Mouse (Mus musculus): ENCODE data around the gene E2f2. TPM values are rescaled to one million over a fixed set of nuclear protein-coding genes. Genes with fewer than 3 reads are reported as not detected.

Gene E2f2
- polyA plus RNA-seq, 1 experiment from 2014 or later, result 9.0 TPM

DNA sequence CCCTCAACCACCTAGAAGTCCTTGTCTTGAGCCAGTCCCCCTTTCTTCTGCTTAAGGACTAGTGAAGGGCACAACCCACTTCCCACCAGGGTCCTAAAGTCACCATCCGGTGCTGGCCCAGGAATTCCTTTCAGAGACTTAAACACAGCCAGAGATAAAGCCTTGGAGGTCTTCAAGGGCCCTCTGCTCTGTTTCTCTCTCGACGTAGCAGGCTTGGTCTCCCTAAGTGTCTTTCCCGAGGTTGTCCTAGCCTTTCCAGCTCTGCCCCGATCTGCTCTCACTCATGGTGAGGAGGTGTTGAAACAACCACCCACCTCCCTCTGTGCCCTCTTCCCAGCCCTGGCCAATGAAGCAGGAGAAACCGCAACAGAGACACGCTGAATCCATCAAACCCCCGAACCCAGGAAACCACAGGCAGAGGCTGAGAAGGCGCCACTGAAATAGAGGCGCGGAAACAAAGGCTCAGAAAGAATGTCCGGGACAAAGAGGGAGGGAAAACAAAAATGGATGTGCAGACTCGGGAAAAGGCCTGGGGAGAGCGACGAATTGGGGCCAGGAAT, 37.7 kb upstream of the E2f2 start:
- ATAC-seq (replicated peaks; ENCODE audit: low FRiP score), result no peak
- peak overlapping the region; percentile 90 for H3K27ac ChIP-seq (ENCODE audit: low read depth, low read length)
- peaks cover 47% of the 10 kb centered on the region for H3K27me3 ChIP-seq (replicated peaks; ENCODE audit: control insufficient read depth, insufficient read depth, low read length)
- peak overlapping the region; percentile 62 for H3K9ac ChIP-seq (ENCODE audit: low read depth, low read length)
- H3K36me3 ChIP-seq (ENCODE audit: control insufficient read depth, insufficient read depth, low read length), result no peaks in the 10 kb centered on the region
- H3K4me2 ChIP-seq, result peak overlapping the region; percentile 68
- no peaks in the 10 kb centered on the region for H3K9me3 ChIP-seq (ENCODE audit: control insufficient read depth, low read length)
- peak overlapping the region; percentile 41 for H3K4me3 ChIP-seq (ENCODE audit: low read depth, low read length)
- under 1% methylated on average over 15 of the region's 15 CpGs for WGBS
- DNase-seq (ENCODE audit: low spot score), result no peak
- peaks cover 12% of the 10 kb centered on the region for H3K4me1 ChIP-seq (replicated peaks; ENCODE audit: control insufficient read depth, insufficient read depth, low read length)

- peak overlapping the region; percentile 68 for H3K4me2 ChIP-seq
- H3K36me3 ChIP-seq (ENCODE audit: control insufficient read depth, insufficient read depth, low read length), result no peaks in the 10 kb centered on the region
- peak overlapping the region; percentile 41 for H3K4me3 ChIP-seq (ENCODE audit: low read depth, low read length)
- H3K9me3 ChIP-seq (ENCODE audit: control insufficient read depth, low read length), result no peaks in the 10 kb centered on the region
- no peak for ATAC-seq (replicated peaks; ENCODE audit: low FRiP score)
- DNase-seq (ENCODE audit: low spot score), result peak; percentile 54
- H3K27me3 ChIP-seq (replicated peaks; ENCODE audit: control insufficient read depth, insufficient read depth, low read length), result peaks cover 47% of the 10 kb centered on the region
- WGBS, result 3% methylated on average over 49 of the region's 50 CpGs
- H3K27ac ChIP-seq (ENCODE audit: low read depth, low read length), result peak overlapping the region; percentile 90
- peak overlapping the region; percentile 62 for H3K9ac ChIP-seq (ENCODE audit: low read depth, low read length)
- H3K4me1 ChIP-seq (replicated peaks; ENCODE audit: control insufficient read depth, insufficient read depth, low read length), result peaks cover 17% of the 10 kb centered on the region
Measured at GRCm38 (mm10) chr4:136134978-136135873, 37.0 kb upstream of the E2f2 start.

DNA sequence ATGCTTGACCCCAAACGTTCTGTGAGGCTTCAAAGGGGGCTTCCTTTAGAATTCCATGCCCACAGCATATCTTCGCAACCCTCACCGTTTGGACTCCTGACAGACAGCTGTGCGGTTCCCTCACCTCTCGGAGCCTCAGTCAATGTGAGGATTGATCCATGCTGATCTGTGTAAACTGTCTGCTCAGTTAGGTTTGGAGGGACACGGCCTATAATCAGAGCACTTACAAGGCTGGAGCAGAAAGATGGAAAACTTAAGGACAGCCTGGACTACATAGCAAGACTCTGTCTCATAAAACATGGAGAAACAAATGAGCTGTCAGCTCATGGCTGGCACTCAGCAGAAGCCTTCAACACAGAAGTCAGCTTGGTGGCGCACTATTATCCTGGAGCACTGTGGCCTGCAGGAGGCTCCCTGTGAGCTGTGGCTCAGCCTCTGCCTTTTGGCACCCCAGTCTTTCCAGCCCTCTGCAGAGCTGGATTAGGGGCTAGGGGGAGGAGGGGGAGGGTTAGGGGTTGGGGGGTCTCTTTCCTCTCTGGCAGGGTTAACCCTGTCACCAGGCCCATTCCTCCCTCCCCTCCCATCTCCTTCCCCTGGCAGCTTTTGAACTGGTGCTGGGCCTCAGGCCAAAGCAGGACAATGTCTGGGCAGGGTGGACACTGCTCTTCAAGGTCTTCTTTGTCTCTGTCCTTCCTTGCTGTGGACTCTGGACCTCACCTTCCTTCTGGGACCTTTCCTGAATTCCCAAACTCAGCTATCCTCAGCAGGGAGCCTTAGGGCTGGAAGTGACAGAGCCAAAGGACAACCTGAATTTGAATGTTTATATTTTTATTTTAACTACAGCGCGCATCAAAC, 36.1 kb upstream of the E2f2 start:
- H3K27ac ChIP-seq (ENCODE audit: low read depth, low read length), result peak overlapping the region; percentile 90
- H3K9ac ChIP-seq (ENCODE audit: low read depth, low read length), result no peak overlapping the region
- H3K4me1 ChIP-seq (replicated peaks; ENCODE audit: control insufficient read depth, insufficient read depth, low read length), result peaks cover 22% of the 10 kb centered on the region
- ATAC-seq (replicated peaks; ENCODE audit: low FRiP score) (no peak), DNase-seq (ENCODE audit: low spot score) (no peak)
- H3K4me2 ChIP-seq, result peak overlapping the region; percentile 68; the same call in 1 of the 2 replicates
- H3K36me3 ChIP-seq (ENCODE audit: control insufficient read depth, insufficient read depth, low read length), result no peaks in the 10 kb centered on the region
- WGBS, result 38% methylated on average over 9 of the region's 9 CpGs
- no peak overlapping the region for H3K4me3 ChIP-seq (ENCODE audit: low read depth, low read length)
- peaks cover 52% of the 10 kb centered on the region for H3K27me3 ChIP-seq (replicated peaks; ENCODE audit: control insufficient read depth, insufficient read depth, low read length)
- H3K9me3 ChIP-seq (ENCODE audit: control insufficient read depth, low read length), result no peaks in the 10 kb centered on the region

GRCm38 (mm10) chr4:136139326-136140110, 32.7 kb upstream of the E2f2 start:
- Histone ChIP-seq H3K27me3 (replicated peaks; ENCODE audit: control insufficient read depth, insufficient read depth, low read length) (peaks cover 69% of the 10 kb centered on the region), H3K4me1 (replicated peaks; ENCODE audit: control insufficient read depth, insufficient read depth, low read length) (peaks cover 43% of the 10 kb centered on the region), H3K9ac (ENCODE audit: low read depth, low read length) (no peak overlapping the region), H3K27ac (ENCODE audit: low read depth, low read length) (peak overlapping the region; percentile 40), H3K36me3 (ENCODE audit: control insufficient read depth, insufficient read depth, low read length) (no peaks in the 10 kb centered on the region), H3K4me3 (ENCODE audit: low read depth, low read length) (no peak overlapping the region), H3K4me2 (peak overlapping the region; percentile 46), H3K9me3 (ENCODE audit: control insufficient read depth, low read length) (no peaks in the 10 kb centered on the region)
- DNase-seq (ENCODE audit: low spot score) (no peak), ATAC-seq (replicated peaks; ENCODE audit: low FRiP score) (no peak)
- WGBS, result 53% methylated on average over 17 of the region's 17 CpGs

DNA sequence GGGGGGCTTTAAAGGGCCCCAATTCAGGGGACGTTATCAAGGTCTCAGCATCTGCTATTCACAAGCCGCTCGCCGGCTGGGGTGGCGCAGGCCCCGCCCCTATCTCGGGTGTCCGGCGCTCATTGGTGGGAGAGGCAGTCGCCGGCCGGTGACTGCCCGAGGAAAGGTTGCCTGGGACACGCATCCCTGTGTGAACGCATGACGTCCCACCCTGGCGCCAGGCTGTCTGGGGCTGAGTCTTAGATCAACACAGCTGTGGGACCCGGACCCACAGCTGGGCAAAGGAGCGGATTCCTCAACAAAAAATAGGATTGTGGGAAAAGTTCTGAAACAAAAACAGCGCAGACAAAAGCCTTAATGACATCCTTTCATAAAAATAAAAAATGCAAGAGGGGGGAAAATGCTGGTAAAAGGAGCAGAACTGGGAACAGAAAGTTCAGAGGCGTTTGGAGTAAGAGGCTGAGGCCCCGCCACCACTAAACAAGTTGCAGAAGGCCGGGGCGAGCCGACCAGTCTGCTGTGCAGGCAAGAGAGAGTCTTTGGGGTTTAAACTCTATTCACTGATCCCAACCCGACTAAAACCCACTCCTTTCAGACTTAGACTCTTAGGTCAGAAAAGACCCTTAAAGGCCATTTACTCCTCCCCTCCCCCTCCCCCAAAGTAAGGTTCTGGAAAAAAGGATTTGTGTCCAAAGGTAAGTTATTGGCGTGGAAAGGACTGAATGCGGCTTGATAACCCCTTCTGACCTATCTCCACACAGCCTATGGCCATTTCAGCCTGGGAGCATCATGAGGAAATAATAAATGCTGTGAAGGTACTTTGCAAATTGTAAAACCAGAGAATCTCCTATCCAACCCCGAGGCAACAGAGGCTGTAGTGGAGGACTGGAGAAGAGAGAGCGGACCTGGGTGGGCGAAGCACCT, 31.6 kb upstream of the E2f2 start:
- peak; percentile 72 for ATAC-seq (replicated peaks; ENCODE audit: low FRiP score)
- 9% methylated on average over 31 of the region's 31 CpGs for WGBS
- peaks cover 42% of the 10 kb centered on the region for H3K4me1 ChIP-seq (replicated peaks; ENCODE audit: control insufficient read depth, insufficient read depth, low read length)
- peak; percentile 89 for DNase-seq (ENCODE audit: low spot score)
- H3K4me3 ChIP-seq (ENCODE audit: low read depth, low read length), result no peak overlapping the region
- no peaks in the 10 kb centered on the region for H3K9me3 ChIP-seq (ENCODE audit: control insufficient read depth, low read length)
- H3K4me2 ChIP-seq, result peak overlapping the region; percentile 46
- peak overlapping the region; percentile 88 for H3K27ac ChIP-seq (ENCODE audit: low read depth, low read length)
- H3K27me3 ChIP-seq (replicated peaks; ENCODE audit: control insufficient read depth, insufficient read depth, low read length), result peaks cover 69% of the 10 kb centered on the region
- no peak overlapping the region; the same call in 1 of the 2 replicates for H3K9ac ChIP-seq (ENCODE audit: low read depth, low read length)
- no peaks in the 10 kb centered on the region for H3K36me3 ChIP-seq (ENCODE audit: control insufficient read depth, insufficient read depth, low read length)

GRCm38 (mm10) chr4:136142267-136143192, 29.7 kb upstream of the E2f2 start:
- H3K9me3 ChIP-seq (ENCODE audit: control insufficient read depth, low read length), result no peaks in the 10 kb centered on the region
- 27% methylated on average over 17 of the region's 17 CpGs for WGBS
- ATAC-seq (replicated peaks; ENCODE audit: low FRiP score), result no peak
- no peak for DNase-seq (ENCODE audit: low spot score)
- no peaks in the 10 kb centered on the region for H3K36me3 ChIP-seq (ENCODE audit: control insufficient read depth, insufficient read depth, low read length)
- H3K27me3 ChIP-seq (replicated peaks; ENCODE audit: control insufficient read depth, insufficient read depth, low read length), result peaks cover 76% of the 10 kb centered on the region
- H3K9ac ChIP-seq (ENCODE audit: low read depth, low read length), result 0 out of 2 replicates have a peak overlapping the region, but pooled peaks have one; percentile 36
- H3K4me1 ChIP-seq (replicated peaks; ENCODE audit: control insufficient read depth, insufficient read depth, low read length), result peaks cover 49% of the 10 kb centered on the region
- H3K4me3 ChIP-seq (ENCODE audit: low read depth, low read length), result peak overlapping the region; percentile 61; the same call in 1 of the 2 replicates
- peak overlapping the region; percentile 74 for H3K4me2 ChIP-seq
- peak overlapping the region; percentile 86 for H3K27ac ChIP-seq (ENCODE audit: low read depth, low read length)

Measured in liver, embryonic 11.5 days (tissue).